Mouse (Mus musculus) layer of hippocampus, adult 9-10 months (tissue): ENCODE measurements at regions not wholly inside any gene's neighbourhood (a gene's known extent, or its start where the extent isn't known, plus 50 kb on each side); places are given as distances from the start of the nearest gene placed in this dataset.
A peak's percentile ranks its signal among the peaks of the same experiment; 100 is the strongest.

Experiments
- DNase-seq: peaks from one replicate; pipeline ENCODE4 v3.0.0; 2022; ENCODE audit warnings: low spot score

GRCm38 (mm10) chrX:78797642-78798041 lies 60.1 kb downstream of the Fam47c start:
- DNase-seq = peak; percentile 3
